Mouse (Mus musculus) limb, embryonic 14.5 days (tissue): Measurements from ENCODE around the gene Pcgf1. TPM values are rescaled to one million over a fixed set of nuclear protein-coding genes. Genes with fewer than 3 reads are reported as not detected.

Experiments
- ATAC-seq: fragments of 200-750 bp; cut with Nextera tagmentation; 2 replicates; pipeline ENCODE4 v1.8.0; 2017; ENCODE audit warnings: low read depth, moderate number of reproducible peaks, moderate TSS enrichment; ENCODE audit not compliant: low FRiP score
- DNase-seq: peaks from one replicate; pipeline ENCODE4 v3.0.0-alpha.2; 2015; ENCODE audit warnings: low spot score
- H3K27ac ChIP-seq: fragments of 300-500 bp; sonication (generic); replicated peaks from 2 replicates; pipeline ENCODE4 v1.5.1; 2014; ENCODE audit warnings: low read depth, mild to moderate bottlenecking, low read length, moderate library complexity, mixed read lengths
- H3K27me3 ChIP-seq: fragments of 300-500 bp; sonication (generic); 2 replicates; pipeline ENCODE4 v1.6.1; 2014; ENCODE audit warnings: low read length, mixed read lengths; ENCODE audit not compliant: control insufficient read depth, insufficient read depth
- H3K36me3 ChIP-seq: fragments of 300-500 bp; sonication (generic); 2 replicates; pipeline ENCODE4 v1.6.1; 2014; ENCODE audit warnings: mild to moderate bottlenecking, low read length, moderate library complexity, mixed read lengths; ENCODE audit not compliant: control insufficient read depth, insufficient read depth
- H3K4me1 ChIP-seq: fragments of 300-500 bp; sonication (generic); 2 replicates; pipeline ENCODE4 v1.6.1; 2014; ENCODE audit warnings: antibody characterized with exemption, low read length, mixed read lengths; ENCODE audit not compliant: control insufficient read depth, insufficient read depth
- H3K4me2 ChIP-seq: fragments of 300-500 bp; sonication (generic); replicated peaks from 2 replicates; pipeline ENCODE4 v1.6.1; 2014; ENCODE audit warnings: low read depth, mild to moderate bottlenecking, low read length, moderate library complexity; ENCODE audit not compliant: severe bottlenecking
- H3K4me3 ChIP-seq: fragments of 300-500 bp; sonication (generic); replicated peaks from 2 replicates; pipeline ENCODE4 v1.5.1; 2014; ENCODE audit warnings: low read length
- H3K9ac ChIP-seq: fragments of 300-500 bp; sonication (generic); 2 replicates; pipeline ENCODE4 v1.6.1; 2014; ENCODE audit warnings: mild to moderate bottlenecking, low read depth, low read length, moderate library complexity; ENCODE audit not compliant: severe bottlenecking
- H3K9me3 ChIP-seq: fragments of 300-500 bp; sonication (generic); 2 replicates; pipeline ENCODE4 v1.6.1; 2016; ENCODE audit warnings: low read length; ENCODE audit not compliant: control insufficient read depth
- POLR2A ChIP-seq: fragments of 200-500 bp; IDR thresholded peaks from 2 replicates; pipeline ENCODE4 v1.8.0; 2012; ENCODE audit warnings: inconsistent platforms, mild to moderate bottlenecking, moderate library complexity, borderline replicate concordance; ENCODE audit not compliant: insufficient read depth, insufficient read length; ENCODE audit errors: extremely low read depth
- WGBS: fragments of 180-500 bp; shearing (Covaris S2); extraction: QIAGEN DNeasy Blood & Tissue Kit; methylation state at CpG from one replicate; pipeline ENCODE4 v1.1.7; 2014; 5-methylcytosine and 5-hydroxymethylcytosine counted together
- polyA plus RNA-seq, 2 experiments: library from polyadenylated mRNA; depleted of rRNA in 1 of 2; stranded (reverse) in 1 of 2; unstranded in 1 of 2; fragments of >200 nt; fragmentation: Nextera tagmentation in 1 of 2; extraction: Ambion mirVana in 1 of 2; gene quantifications; 2 replicates each; pipeline versions ENCODE4 v1.2.1 to v1.2.3; 2012 to 2014

The Pcgf1 gene
- polyA plus RNA-seq, 2 experiments = 28.2 to 49.8 TPM

DNA sequence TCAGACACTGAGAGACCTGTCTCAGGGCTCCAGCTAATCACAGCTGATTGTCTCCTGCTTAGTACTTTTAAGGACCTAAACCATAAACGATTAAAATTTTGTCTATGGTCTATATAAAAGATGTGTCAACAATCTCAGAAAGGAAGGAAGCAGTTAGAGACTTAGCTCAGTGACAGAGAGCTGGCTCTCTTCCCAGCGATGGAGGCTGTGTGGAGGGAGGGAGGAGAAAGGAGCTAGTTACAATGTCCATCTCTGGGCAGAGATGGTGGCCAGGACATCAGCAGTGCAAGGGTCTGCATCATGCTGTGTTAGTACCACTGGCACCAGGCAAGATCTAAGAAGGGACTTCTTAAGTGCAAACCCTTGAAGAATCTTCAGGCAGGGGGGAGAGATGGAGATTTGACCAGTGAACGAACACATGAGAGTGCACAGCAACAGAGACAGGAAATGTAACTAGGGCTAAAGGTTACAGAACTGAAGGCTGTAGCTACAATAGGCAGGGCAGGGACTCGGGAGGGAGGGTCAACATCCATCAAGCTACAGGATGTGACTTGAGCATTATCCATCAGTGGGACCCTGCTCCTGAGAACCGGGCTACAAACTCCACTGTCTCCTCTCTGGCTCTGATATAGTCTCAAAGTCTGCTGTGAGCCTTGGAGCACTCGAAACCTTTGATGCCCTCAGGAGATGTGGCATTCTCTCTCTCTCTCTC is 14.9 kb downstream of the Pcgf1 start:
- no peak for DNase-seq
- no peak overlapping the region for H3K9ac ChIP-seq

GRCm38 (mm10) chr6:83095968-83096367 is 18.3 kb downstream of the Pcgf1 start:
- H3K36me3 ChIP-seq = no peaks in the 10 kb centered on the region
- H3K4me2 ChIP-seq = no peak overlapping the region
- H3K4me1 ChIP-seq = no peaks in the 10 kb centered on the region
- DNase-seq = no peak
- H3K4me3 ChIP-seq = no peak overlapping the region
- 44% methylated on average over 6 of the region's 6 CpGs for WGBS
- TF ChIP-seq POLR2A = no peak
- ATAC-seq = no peak
- no peaks in the 10 kb centered on the region for H3K9me3 ChIP-seq
- H3K27me3 ChIP-seq = no peaks in the 10 kb centered on the region
- no peak overlapping the region for H3K9ac ChIP-seq
- no peak overlapping the region for H3K27ac ChIP-seq

More for the DNA sequence above, 14.9 kb downstream of the Pcgf1 start:
- Histone ChIP-seq H3K36me3 (no peaks in the 10 kb centered on the region), H3K4me1 (no peaks in the 10 kb centered on the region), H3K27ac (no peak overlapping the region), H3K4me3 (no peak overlapping the region), H3K27me3 (peaks cover 17% of the 10 kb centered on the region), H3K9me3 (no peaks in the 10 kb centered on the region), H3K4me2 (no peak overlapping the region)
- no peak for TF ChIP-seq POLR2A
- 43% methylated on average over 6 of the region's 6 CpGs for WGBS
- ATAC-seq = no peak

DNA sequence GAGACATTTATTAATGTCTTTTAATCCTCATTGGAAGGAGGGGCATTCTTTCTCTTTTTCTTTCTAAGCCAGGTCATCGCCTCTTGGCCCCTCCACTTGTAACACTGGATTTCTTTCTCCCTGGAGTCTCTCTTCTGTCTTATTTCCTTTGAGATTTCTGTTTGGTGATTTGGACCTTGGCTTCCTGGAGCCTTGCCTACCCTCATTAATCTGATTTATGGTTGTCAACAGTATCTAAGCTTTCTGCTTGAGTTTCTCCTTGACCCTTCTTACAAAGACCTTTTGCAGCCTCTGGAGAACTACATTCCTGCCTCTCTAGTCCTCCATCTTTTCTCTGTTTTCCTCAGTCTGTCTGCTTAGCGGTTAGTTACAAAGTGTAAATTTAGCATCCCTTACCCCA is 20.7 kb downstream of the Pcgf1 start:
- Histone ChIP-seq H3K9me3 (no peaks in the 10 kb centered on the region), H3K27ac (no peak overlapping the region), H3K4me2 (no peak overlapping the region), H3K4me1 (peaks cover 11% of the 10 kb centered on the region), H3K36me3 (no peaks in the 10 kb centered on the region), H3K9ac (no peak overlapping the region), H3K4me3 (no peak overlapping the region), H3K27me3 (no peaks in the 10 kb centered on the region)
- 68% methylated on average over 2 of the region's 2 CpGs for WGBS
- no peak for ATAC-seq
- no peak for DNase-seq
- TF ChIP-seq POLR2A = no peak

DNA sequence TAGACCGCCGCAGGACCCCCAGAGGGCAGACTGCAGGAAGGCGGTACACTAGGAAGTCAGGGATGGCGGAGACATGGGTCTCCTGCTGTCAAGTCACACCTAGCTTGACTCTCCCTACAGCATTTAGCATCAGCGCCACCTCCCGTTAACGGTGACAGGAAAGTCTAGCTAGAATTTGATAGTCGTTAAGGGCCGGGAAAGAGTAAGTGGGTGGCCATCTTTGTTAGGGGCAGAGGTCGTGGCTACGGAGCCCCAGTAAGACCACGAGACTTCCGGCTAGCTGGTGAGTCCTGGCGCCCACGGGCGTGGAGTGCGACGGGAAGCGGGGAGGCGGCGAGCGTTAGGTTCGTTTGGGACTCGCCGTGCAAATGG is 23.6 kb downstream of the Pcgf1 start, which contains the start of the genes Ccdc142 and Gm42688:
Gene Ccdc142 (plus strand): TSS at position 286 of the 372 bp plus-strand sequence.
Gene Gm42688 (plus strand): TSS at position 302 of the 372 bp plus-strand sequence.
- Histone ChIP-seq H3K27ac (peak within 1 kb of the TSS; percentile 77), H3K4me2 (peak within 1 kb of the TSS; percentile 98), H3K4me3 (peak within 1 kb of the TSS; percentile 76), H3K4me1 (peaks cover 12% of the 10 kb centered on the region), H3K27me3 (no peaks in the 10 kb centered on the region), H3K36me3 (no peaks in the 10 kb centered on the region), H3K9me3 (no peaks in the 10 kb centered on the region), H3K9ac (peak within 1 kb of the TSS; percentile 76)
- DNase-seq (peak; percentile 90), ATAC-seq (peak; percentile 91)
- peak; percentile 68; the same call in 1 of the 2 replicates for TF ChIP-seq POLR2A
- WGBS = 3% methylated on average over 25 of the region's 25 CpGs

DNA sequence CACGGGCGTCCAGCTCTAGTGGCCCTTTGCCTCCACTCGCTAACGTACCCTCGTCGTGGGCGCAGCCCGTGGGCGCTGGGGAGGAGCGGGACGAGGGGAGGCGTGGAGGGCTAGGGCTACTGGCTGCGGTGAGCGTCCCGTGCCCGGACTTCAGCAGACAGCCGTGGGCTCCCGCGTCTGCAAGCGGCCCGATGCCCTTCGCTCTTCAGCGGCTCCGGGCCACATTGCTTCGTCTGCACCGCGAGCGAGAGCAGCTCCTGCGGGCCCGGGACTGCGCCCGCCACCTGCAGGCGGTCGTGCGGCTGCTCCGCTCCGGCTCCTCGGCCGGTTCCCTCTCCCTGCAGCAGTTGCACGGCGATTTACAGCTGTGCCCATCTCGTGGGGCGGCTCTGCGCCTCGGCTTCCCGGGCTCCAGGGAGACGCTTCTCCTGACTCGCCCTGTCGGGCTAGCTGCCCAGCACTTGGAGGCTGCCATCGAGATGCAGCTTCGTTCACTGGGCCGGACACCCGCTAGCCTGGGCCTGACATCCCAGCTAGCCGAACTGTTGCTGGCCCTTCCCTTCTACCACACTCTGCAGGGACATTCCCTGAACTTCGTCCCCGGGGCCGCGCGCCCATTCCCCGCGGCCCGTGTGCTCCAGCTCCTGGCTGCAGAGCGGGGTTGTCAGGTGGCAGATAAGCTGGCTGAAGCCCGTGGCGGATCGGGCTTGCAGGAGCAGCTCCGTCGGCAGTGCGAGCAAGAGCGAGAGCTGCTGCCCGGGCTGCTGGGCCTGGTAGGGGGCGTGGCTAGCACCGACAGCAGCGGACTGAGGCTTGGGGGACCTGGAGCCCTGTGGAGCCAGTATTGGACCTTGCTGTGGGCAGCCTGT is 24.3 kb downstream of the Pcgf1 start:
- Histone ChIP-seq H3K9me3 (no peaks in the 10 kb centered on the region), H3K27ac (peak overlapping the region; percentile 77), H3K4me3 (peak overlapping the region; percentile 76), H3K4me2 (peak overlapping the region; percentile 98), H3K27me3 (no peaks in the 10 kb centered on the region), H3K36me3 (no peaks in the 10 kb centered on the region), H3K9ac (peak overlapping the region; percentile 76), H3K4me1 (peaks cover 12% of the 10 kb centered on the region)
- under 1% methylated on average over 58 of the region's 74 CpGs for WGBS
- DNase-seq (peak; percentile 51), ATAC-seq (peak; percentile 78)
- TF ChIP-seq POLR2A = no peak
